Mouse (Mus musculus): Measurements from ENCODE around the gene Bcas3.

GRCm38 (mm10) chr11:85615421-85615820, 262.5 kb downstream of the Bcas3 start:
- TF ChIP-seq POLR2A (IDR thresholded peaks at IDR 0.05; ENCODE audit: low read depth, low read length) (no peak), CTCF (IDR thresholded peaks at IDR 0.05; ENCODE audit: borderline replicate concordance, insufficient read depth, low read length) (no peak)
